Mouse (Mus musculus) midbrain, embryonic 14.5 days (tissue): ENCODE measurements at regions not wholly inside any gene's neighbourhood (a gene's known extent, or its start where the extent isn't known, plus 50 kb on each side); places are given as distances from the start of the nearest gene placed in this dataset.

Experiments used
- ATAC-seq: fragments of 200-750 bp; cut with Nextera tagmentation; 2 replicates; pipeline ENCODE4 v1.8.0; 2017; ENCODE audit warnings: moderate number of reproducible peaks, moderate library complexity; ENCODE audit not compliant: low FRiP score, low TSS enrichment
- DNase-seq: peaks from one replicate; pipeline ENCODE4 v3.0.0-alpha.2; 2015
- H3K27ac ChIP-seq: fragments of 300-500 bp; sonication (generic); replicated peaks from 2 replicates; pipeline ENCODE4 v1.5.1; 2014; ENCODE audit warnings: mild to moderate bottlenecking, low read depth, low read length, moderate library complexity
- H3K27me3 ChIP-seq: fragments of 300-500 bp; sonication (generic); 2 replicates; pipeline ENCODE4 v1.6.1; 2014; ENCODE audit warnings: low read length, control low read depth, mixed read lengths; ENCODE audit not compliant: control insufficient read depth, insufficient read depth
- H3K36me3 ChIP-seq: fragments of 300-500 bp; sonication (generic); 2 replicates; pipeline ENCODE4 v1.6.1; 2014; ENCODE audit warnings: low read length, control low read depth; ENCODE audit not compliant: control insufficient read depth, insufficient read depth
- H3K4me1 ChIP-seq: fragments of 300-500 bp; sonication (generic); 2 replicates; pipeline ENCODE4 v1.6.1; 2014; ENCODE audit warnings: mild to moderate bottlenecking, antibody characterized with exemption, low read length, control low read depth; ENCODE audit not compliant: control insufficient read depth, insufficient read depth
- H3K4me2 ChIP-seq: fragments of 300-500 bp; sonication (generic); 2 replicates; pipeline ENCODE4 v1.6.1; 2014; ENCODE audit warnings: mild to moderate bottlenecking, low read length, moderate library complexity
- H3K4me3 ChIP-seq: fragments of 300-500 bp; sonication (generic); replicated peaks from 2 replicates; pipeline ENCODE4 v1.5.1; 2014; ENCODE audit warnings: low read depth, low read length
- H3K9ac ChIP-seq: fragments of 300-500 bp; sonication (generic); replicated peaks from 2 replicates; pipeline ENCODE4 v1.6.1; 2014; ENCODE audit warnings: mild to moderate bottlenecking, low read length, moderate library complexity
- H3K9me3 ChIP-seq: fragments of 300-500 bp; sonication (generic); 2 replicates; pipeline ENCODE4 v1.6.1; 2016; ENCODE audit warnings: low read length, control low read depth, mixed read lengths; ENCODE audit not compliant: control insufficient read depth
- WGBS: fragments of 180-500 bp; shearing (Covaris S2); extraction: QIAGEN DNeasy Blood & Tissue Kit; methylation state at CpG from one replicate; pipeline ENCODE4 v1.1.7; 2014; 5-methylcytosine and 5-hydroxymethylcytosine counted together

DNA sequence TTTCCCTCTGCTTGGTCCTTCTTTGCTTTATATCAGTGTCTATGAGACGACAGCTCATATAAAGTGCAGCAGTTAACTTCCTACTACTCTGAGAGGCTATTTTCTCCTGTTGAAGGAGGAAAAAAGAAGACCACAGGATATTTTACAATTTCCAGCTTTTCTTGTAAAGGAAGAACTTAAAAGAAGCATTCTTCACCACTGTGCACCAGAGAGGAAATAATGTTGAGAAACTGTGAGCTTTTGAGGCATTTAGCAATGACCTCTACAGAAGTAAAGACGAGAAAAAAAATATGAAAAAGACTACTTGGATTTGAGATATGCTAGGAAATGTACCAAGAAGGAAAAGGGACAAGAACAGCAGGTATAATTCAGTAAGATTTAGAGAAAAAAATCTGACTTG, 134.5 kb downstream of the Kcnj2 start:
- Histone ChIP-seq H3K27ac (no peak overlapping the region), H3K4me2 (no peak overlapping the region), H3K4me1 (no peaks in the 10 kb centered on the region), H3K4me3 (no peak overlapping the region), H3K9me3 (no peaks in the 10 kb centered on the region), H3K27me3 (no peaks in the 10 kb centered on the region), H3K36me3 (no peaks in the 10 kb centered on the region), H3K9ac (no peak overlapping the region)
- 85% methylated on average over 2 of the region's 2 CpGs for WGBS
- ATAC-seq, result no peak
- no peak for DNase-seq

DNA sequence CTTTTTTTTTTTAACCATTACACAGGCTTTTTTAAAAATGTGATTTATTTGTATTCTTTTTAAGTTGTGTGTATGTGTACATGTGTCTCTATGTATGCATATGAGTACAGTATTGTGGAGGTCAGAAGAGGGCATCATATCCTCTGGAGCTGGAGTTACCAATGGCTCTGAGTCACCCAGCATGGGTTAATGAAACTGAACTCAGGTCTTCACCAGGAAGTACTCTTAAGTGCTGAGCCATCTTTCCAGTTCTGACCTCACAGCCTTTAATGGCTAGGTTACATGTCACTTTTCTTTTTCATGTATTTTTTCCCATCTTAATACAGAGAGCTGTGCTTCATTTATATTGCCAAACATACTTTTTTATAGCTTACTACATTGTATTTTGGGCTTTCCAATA, 136.8 kb downstream of the Kcnj2 start:
- Histone ChIP-seq H3K4me3 (no peak overlapping the region), H3K9ac (no peak overlapping the region), H3K27me3 (no peaks in the 10 kb centered on the region), H3K9me3 (no peaks in the 10 kb centered on the region), H3K36me3 (no peaks in the 10 kb centered on the region), H3K4me2 (no peak overlapping the region), H3K27ac (no peak overlapping the region), H3K4me1 (no peaks in the 10 kb centered on the region)
- DNase-seq (no peak), ATAC-seq (no peak)

DNA sequence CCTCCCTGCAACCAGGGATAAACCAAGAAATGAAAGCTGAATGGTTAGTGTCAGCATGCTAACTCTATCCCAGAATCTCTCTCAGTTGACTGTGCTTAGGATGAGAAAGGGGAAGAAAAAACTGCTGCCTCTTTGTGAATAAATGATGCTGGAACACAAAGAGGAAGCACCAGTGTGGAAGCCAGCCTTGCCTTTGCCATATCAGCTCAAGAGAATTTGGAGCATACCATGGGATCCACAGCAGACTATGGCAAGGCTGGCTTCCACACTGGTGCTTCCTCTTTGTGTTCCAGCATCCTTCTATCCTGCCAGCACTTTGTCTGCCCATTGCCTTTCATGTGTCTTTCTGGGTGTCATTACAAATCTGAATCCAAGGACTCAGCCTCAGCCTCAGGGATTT, 144.6 kb downstream of the Kcnj2 start:
- no peaks in the 10 kb centered on the region for H3K36me3 ChIP-seq
- ATAC-seq (no peak), DNase-seq (no peak)
- H3K4me1 ChIP-seq, result peaks cover 16% of the 10 kb centered on the region
- H3K27ac ChIP-seq, result no peak overlapping the region
- H3K9ac ChIP-seq, result no peak overlapping the region
- no peak overlapping the region for H3K4me3 ChIP-seq
- no peaks in the 10 kb centered on the region for H3K9me3 ChIP-seq
- H3K27me3 ChIP-seq, result no peaks in the 10 kb centered on the region
- no peak overlapping the region for H3K4me2 ChIP-seq

DNA sequence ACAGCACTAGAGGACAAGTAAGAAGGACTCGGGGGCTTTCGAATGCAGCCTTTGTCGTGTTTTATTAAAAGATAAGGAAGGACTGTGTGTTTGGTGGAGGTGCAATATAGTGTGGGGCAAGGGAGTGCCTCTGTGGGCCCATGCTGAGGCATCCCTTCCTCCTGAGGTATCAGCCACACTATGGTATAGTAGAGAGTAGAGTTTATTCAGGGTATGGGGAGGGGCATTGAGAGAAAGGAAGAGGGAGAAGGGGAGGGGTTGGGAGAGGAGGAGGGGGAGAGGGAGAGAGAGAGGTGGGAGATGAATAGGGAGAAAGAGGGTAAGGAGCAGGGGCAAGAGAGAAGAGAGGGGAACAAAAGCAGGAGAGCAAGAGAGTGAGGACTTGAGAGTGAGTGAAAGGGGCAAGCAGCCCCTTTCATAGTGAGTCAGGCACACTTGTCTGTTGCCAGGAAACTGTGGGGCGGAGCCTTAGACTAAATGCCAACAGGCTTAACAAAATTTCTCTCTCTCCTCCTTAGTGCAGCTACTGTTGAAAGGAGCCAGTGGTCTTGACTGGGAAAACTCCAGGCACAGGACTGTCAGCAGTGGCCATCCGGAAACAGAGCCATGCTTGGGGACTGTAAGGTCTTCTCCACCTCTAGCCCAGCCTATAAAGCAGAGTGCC, 146.2 kb downstream of the Kcnj2 start:
- no peaks in the 10 kb centered on the region for H3K36me3 ChIP-seq

DNA sequence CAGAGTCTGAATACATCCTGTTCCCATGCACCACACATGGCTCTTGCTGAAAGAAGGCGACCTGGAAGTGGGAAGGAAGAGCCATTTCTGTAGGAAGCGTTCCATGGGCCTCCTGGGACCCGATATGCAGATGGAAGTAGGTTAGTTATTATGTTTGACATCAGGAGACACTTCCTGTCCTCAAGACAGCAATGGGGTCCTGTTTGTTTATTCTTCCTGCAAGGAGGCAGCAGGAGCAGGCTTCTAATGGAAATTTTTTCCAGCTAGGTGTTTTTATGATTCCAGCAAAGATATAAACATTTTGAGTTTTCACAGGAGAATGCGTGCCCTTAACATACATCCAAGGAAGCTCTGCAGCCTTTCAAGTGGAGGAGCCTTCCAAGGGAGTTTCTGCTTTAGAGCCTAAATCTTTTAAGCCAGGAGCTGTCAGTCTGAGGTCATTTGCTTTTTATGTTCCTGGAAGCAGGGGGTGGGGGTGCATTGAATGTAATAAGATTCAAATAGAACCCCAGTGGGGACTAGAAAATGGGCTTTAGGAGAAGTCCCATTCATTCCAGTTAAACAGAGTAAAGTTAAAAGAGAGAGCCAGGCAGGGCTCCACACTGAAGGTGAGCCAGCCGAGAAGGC, 146.9 kb downstream of the Kcnj2 start:
- WGBS, result 8% methylated on average over 5 of the region's 5 CpGs
- Histone ChIP-seq H3K4me2 (peak overlapping the region; percentile 15; the same call in 1 of the 2 replicates), H3K27me3 (no peaks in the 10 kb centered on the region), H3K27ac (peak overlapping the region; percentile 49), H3K36me3 (no peaks in the 10 kb centered on the region), H3K9ac (no peak overlapping the region), H3K4me3 (no peak overlapping the region), H3K9me3 (no peaks in the 10 kb centered on the region), H3K4me1 (peaks cover 16% of the 10 kb centered on the region)
- DNase-seq, result peak; percentile 69
- no peak for ATAC-seq

More for the DNA sequence above, 146.2 kb downstream of the Kcnj2 start:
- ATAC-seq (peak; percentile 64; the same call in 1 of the 2 replicates), DNase-seq (peak; percentile 65)
- no peaks in the 10 kb centered on the region for H3K27me3 ChIP-seq
- H3K9ac ChIP-seq, result no peak overlapping the region
- peak overlapping the region; percentile 49 for H3K27ac ChIP-seq
- 44% methylated on average over 5 of the region's 5 CpGs for WGBS
- peak overlapping the region; percentile 15; the same call in 1 of the 2 replicates for H3K4me2 ChIP-seq
- peaks cover 16% of the 10 kb centered on the region for H3K4me1 ChIP-seq
- H3K9me3 ChIP-seq, result no peaks in the 10 kb centered on the region
- H3K4me3 ChIP-seq, result no peak overlapping the region

DNA sequence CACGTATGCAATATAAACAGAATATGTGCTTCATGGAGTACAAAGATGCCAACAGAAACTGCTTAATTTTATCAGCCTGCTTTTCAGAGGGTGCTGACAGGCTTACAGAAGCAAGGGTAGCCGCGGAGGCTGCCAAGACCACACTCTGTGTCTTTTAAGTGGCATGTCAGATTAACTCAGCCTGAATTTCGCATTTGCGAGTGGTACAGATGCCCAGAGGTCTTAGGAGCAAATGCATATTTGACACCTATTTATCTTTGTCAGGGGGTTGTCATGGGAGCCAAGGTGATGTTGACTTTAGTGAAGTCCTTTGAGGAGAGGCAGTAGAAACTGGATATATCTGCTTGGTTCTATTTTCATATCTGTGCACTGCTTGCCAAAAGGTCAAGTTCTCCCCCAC, 149.0 kb downstream of the Kcnj2 start:
- DNase-seq (peak; percentile 41), ATAC-seq (no peak; the same call in 1 of the 2 replicates)
- Histone ChIP-seq H3K27ac (no peak overlapping the region), H3K4me1 (peaks cover 16% of the 10 kb centered on the region), H3K9me3 (no peaks in the 10 kb centered on the region), H3K9ac (no peak overlapping the region), H3K27me3 (no peaks in the 10 kb centered on the region), H3K4me3 (no peak overlapping the region), H3K36me3 (no peaks in the 10 kb centered on the region), H3K4me2 (no peak overlapping the region)
- WGBS, result 36% methylated on average over 5 of the region's 5 CpGs

DNA sequence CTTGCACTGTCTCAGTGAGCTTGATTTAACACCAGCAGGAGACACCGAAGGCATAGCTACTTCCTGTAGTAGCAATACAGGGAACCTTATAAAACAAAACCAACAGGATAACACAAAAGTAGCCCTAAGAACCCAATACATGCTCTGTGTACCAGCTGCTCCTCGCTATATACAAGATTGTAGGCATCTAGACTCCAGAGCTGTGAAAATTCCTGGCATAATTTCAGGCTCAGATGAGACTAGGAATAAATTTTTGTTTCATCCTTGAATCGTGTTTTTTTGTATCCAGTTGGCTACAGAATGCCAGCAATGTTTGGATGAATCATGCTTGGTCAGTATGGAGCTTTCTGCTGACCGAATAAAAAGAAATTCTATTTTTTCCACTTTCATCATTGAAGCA, 157.9 kb downstream of the Kcnj2 start:
- Histone ChIP-seq H3K9ac (no peak overlapping the region), H3K36me3 (no peaks in the 10 kb centered on the region), H3K4me3 (no peak overlapping the region), H3K4me1 (no peaks in the 10 kb centered on the region), H3K4me2 (no peak overlapping the region), H3K9me3 (no peaks in the 10 kb centered on the region), H3K27me3 (no peaks in the 10 kb centered on the region), H3K27ac (no peak overlapping the region)
- ATAC-seq, result no peak
- WGBS, result 91% methylated on average over 4 of the region's 4 CpGs
- no peak for DNase-seq

DNA sequence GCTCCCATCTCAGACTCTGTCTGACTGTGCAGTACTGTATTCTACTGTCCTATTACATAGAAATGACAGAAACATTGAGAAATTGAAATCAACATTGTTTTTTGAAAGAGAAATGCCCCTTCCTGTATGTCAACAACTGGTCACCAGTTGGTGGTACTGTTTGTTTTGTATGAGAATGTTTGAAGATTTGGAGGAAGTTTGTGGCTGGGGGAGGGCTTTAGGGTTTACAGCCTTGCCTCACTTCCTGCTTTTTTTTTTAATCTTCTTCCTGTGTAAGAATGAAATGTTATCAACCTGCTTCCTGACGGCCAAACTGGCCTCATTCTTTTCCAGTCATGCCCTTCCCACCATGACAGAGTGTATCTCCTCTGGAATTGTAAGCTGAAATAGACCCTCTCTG, 161.3 kb downstream of the Kcnj2 start:
- no peak for DNase-seq
- WGBS, result 83% methylated on average over 1 of the region's 1 CpGs
- Histone ChIP-seq H3K9ac (no peak overlapping the region), H3K27me3 (no peaks in the 10 kb centered on the region), H3K27ac (no peak overlapping the region), H3K4me2 (no peak overlapping the region), H3K9me3 (no peaks in the 10 kb centered on the region), H3K36me3 (no peaks in the 10 kb centered on the region), H3K4me3 (no peak overlapping the region), H3K4me1 (no peaks in the 10 kb centered on the region)
- ATAC-seq, result no peak

DNA sequence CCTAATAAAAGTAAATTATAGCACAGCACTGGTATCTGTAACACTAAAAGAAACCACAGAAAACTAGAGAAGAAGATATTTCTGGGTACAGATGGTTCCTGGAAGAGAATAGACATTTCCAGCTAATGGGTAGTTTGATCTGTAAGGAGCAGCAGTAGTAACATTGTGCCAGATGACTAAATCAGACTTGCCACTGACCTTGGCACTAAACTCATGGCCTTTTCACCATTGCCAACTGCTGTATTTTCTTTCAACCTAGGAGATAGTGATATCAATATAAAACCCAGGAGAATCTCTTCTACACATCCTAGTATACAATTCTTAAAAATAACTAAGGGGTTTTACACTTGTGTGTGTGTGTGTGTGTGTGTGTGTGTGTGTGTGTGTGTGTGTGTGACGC, 170.8 kb downstream of the Kcnj2 start:
- 93% methylated on average over 1 of the region's 1 CpGs for WGBS
- no peaks in the 10 kb centered on the region for H3K36me3 ChIP-seq
- ATAC-seq (no peak), DNase-seq (no peak)
- no peak overlapping the region for H3K4me2 ChIP-seq
- H3K9ac ChIP-seq, result no peak overlapping the region
- no peak overlapping the region for H3K4me3 ChIP-seq
- no peaks in the 10 kb centered on the region for H3K27me3 ChIP-seq
- no peak overlapping the region for H3K27ac ChIP-seq
- no peaks in the 10 kb centered on the region for H3K9me3 ChIP-seq
- no peaks in the 10 kb centered on the region for H3K4me1 ChIP-seq
